Mouse (Mus musculus) small intestine, adult 2 months (tissue): ENCODE measurements around the gene Usp3. TPM values are rescaled to one million over a fixed set of nuclear protein-coding genes. Genes with fewer than 3 reads are reported as not detected.

Experiments
- H3K27ac ChIP-seq: fragments of 200-500 bp; 2 replicates; pipeline ENCODE4 v1.5.1; 2012; ENCODE audit warnings: low read depth, low read length, control low read depth, inconsistent platforms; ENCODE audit not compliant: insufficient read depth
- H3K27me3 ChIP-seq: fragments of 200-500 bp; 2 replicates; pipeline ENCODE4 v1.6.1; 2012; ENCODE audit warnings: mild to moderate bottlenecking, moderate library complexity, low read length, inconsistent platforms; ENCODE audit not compliant: control insufficient read depth, insufficient read depth
- H3K36me3 ChIP-seq: fragments of 200-500 bp; 2 replicates; pipeline ENCODE4 v1.6.1; 2012; ENCODE audit warnings: mild to moderate bottlenecking, low read length, control low read depth, inconsistent platforms; ENCODE audit not compliant: control insufficient read depth, insufficient read depth
- H3K4me1 ChIP-seq: fragments of 200-500 bp; 2 replicates; pipeline ENCODE4 v1.6.1; 2012; ENCODE audit warnings: low read length, inconsistent platforms, mixed read lengths; ENCODE audit not compliant: control insufficient read depth, insufficient read depth, insufficient read length
- H3K4me3 ChIP-seq: fragments of 200-500 bp; 2 replicates; pipeline ENCODE4 v1.5.1; 2012; ENCODE audit warnings: low read depth, mild to moderate bottlenecking, control low read depth, inconsistent platforms, low read length, moderate library complexity
- CTCF ChIP-seq: fragments of 200-500 bp; IDR thresholded peaks from 2 replicates; pipeline ENCODE4 v1.5.1; 2012; ENCODE audit warnings: low read depth, mild to moderate bottlenecking, control low read depth, inconsistent platforms, low read length, moderate library complexity, mixed read lengths; ENCODE audit not compliant: insufficient replicate concordance, insufficient read length; ENCODE audit errors: extremely low read depth
- POLR2A ChIP-seq: fragments of 200-500 bp; IDR thresholded peaks from 2 replicates; pipeline ENCODE4 v1.6.1; 2012; ENCODE audit warnings: low read depth, mild to moderate bottlenecking, control low read depth, inconsistent platforms, low read length, moderate library complexity
- WGBS: fragments of 180-500 bp; shearing (Covaris S2); methylation state at CpG from one replicate; pipeline ENCODE4 v1.1.7; 2018; 5-methylcytosine and 5-hydroxymethylcytosine counted together
- polyA plus RNA-seq: library from polyadenylated mRNA; depleted of rRNA; stranded (reverse); fragments of >200 nt; gene quantifications from 2 replicates; pipeline ENCODE4 v1.2.3, GENCODE M21; 2012

The Usp3 gene
- polyA plus RNA-seq, 1 experiment: 19.8 TPM

- Histone ChIP-seq H3K27me3 (no peaks in the 10 kb centered on the region), H3K4me3 (no peak overlapping the region), H3K4me1 (peaks cover 16% of the 10 kb centered on the region), H3K36me3 (peaks cover 15% of the 10 kb centered on the region), H3K27ac (no peak overlapping the region)
- no peak for TF ChIP-seq POLR2A
- no peak for TF ChIP-seq CTCF
- 74% methylated on average over 7 of the region's 7 CpGs for WGBS
Observed at GRCm38 (mm10) chr9:66510351-66510841, 82.5 kb downstream of the Usp3 start.

- Histone ChIP-seq H3K4me3 (no peak overlapping the region), H3K4me1 (peaks cover 11% of the 10 kb centered on the region), H3K27ac (no peak overlapping the region), H3K27me3 (no peaks in the 10 kb centered on the region), H3K36me3 (peaks cover 26% of the 10 kb centered on the region)
- no peak for TF ChIP-seq CTCF
- no peak for TF ChIP-seq POLR2A
- WGBS: 91% methylated on average over 4 of the region's 4 CpGs
Observed at GRCm38 (mm10) chr9:66508890-66509399, 84.0 kb downstream of the Usp3 start.

GRCm38 (mm10) chr9:66507684-66508083, 85.3 kb downstream of the Usp3 start:
- Histone ChIP-seq H3K36me3 (peaks cover 31% of the 10 kb centered on the region), H3K27me3 (no peaks in the 10 kb centered on the region), H3K4me3 (no peak overlapping the region), H3K27ac (no peak overlapping the region), H3K4me1 (peaks cover 4% of the 10 kb centered on the region; the same call in 1 of the 2 replicates)
- 84% methylated on average over 3 of the region's 3 CpGs for WGBS
- TF ChIP-seq CTCF (no peak), POLR2A (no peak)

- TF ChIP-seq CTCF: no peak
- no peak for TF ChIP-seq POLR2A
- no peaks in the 10 kb centered on the region for H3K4me1 ChIP-seq
- H3K27me3 ChIP-seq: no peaks in the 10 kb centered on the region
- no peak overlapping the region for H3K4me3 ChIP-seq
- peaks cover 38% of the 10 kb centered on the region for H3K36me3 ChIP-seq
- no peak overlapping the region for H3K27ac ChIP-seq
Observed at GRCm38 (mm10) chr9:66506424-66506823, 86.5 kb downstream of the Usp3 start.

- Histone ChIP-seq H3K36me3 (peaks cover 42% of the 10 kb centered on the region), H3K27ac (no peak overlapping the region), H3K27me3 (no peaks in the 10 kb centered on the region), H3K4me1 (no peaks in the 10 kb centered on the region), H3K4me3 (no peak overlapping the region)
- WGBS: 66% methylated on average over 4 of the region's 4 CpGs
- no peak for TF ChIP-seq CTCF
- no peak for TF ChIP-seq POLR2A
Observed at GRCm38 (mm10) chr9:66506011-66506410, 86.9 kb downstream of the Usp3 start.

- 55% methylated on average over 9 of the region's 9 CpGs for WGBS
- peaks cover 47% of the 10 kb centered on the region for H3K36me3 ChIP-seq
- H3K4me1 ChIP-seq: no peaks in the 10 kb centered on the region
- no peaks in the 10 kb centered on the region for H3K27me3 ChIP-seq
- H3K27ac ChIP-seq: no peak overlapping the region
- no peak overlapping the region for H3K4me3 ChIP-seq
- TF ChIP-seq CTCF: no peak
- TF ChIP-seq POLR2A: no peak
Observed at GRCm38 (mm10) chr9:66505141-66505917, 87.6 kb downstream of the Usp3 start.

GRCm38 (mm10) chr9:66504518-66504917, 88.4 kb downstream of the Usp3 start:
- Histone ChIP-seq H3K27me3 (no peaks in the 10 kb centered on the region), H3K36me3 (peaks cover 50% of the 10 kb centered on the region), H3K4me3 (no peak overlapping the region), H3K27ac (no peak overlapping the region), H3K4me1 (no peaks in the 10 kb centered on the region)
- TF ChIP-seq POLR2A (no peak), CTCF (no peak)
- WGBS: 92% methylated on average over 13 of the region's 13 CpGs
